Mouse (Mus musculus): ENCODE measurements around the gene Gm17490.

The Gm17490 gene

DNA sequence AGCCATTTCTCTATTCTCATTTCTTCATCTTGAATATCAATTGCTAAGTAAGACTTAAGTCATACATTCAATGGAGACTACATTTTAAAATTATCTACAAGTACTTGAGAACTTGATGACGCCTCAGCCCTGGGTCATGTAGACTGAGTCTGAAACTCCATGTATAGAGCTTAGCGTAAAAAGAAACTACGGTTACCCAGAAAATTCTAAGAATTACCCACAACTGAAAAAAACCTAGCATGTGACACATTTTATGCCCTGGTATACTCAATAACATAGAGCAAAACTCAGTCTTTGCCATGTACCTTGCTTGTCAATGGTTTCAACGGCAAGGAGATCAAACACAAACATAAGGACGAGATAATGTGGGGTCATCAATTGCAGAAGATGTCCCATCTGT is at the start of gene Gm17490:
Gm17490 (minus strand) TSS at position 375 of the 400 bp plus-strand sequence.
- DNase-seq (ENCODE audit: extremely low spot score, low spot score), result no peak

GRCm38 (mm10) chr2:11672144-11672543 is 46.1 kb upstream of the Gm17490 start:
- no peak for DNase-seq (ENCODE audit: extremely low spot score, low spot score)

DNA sequence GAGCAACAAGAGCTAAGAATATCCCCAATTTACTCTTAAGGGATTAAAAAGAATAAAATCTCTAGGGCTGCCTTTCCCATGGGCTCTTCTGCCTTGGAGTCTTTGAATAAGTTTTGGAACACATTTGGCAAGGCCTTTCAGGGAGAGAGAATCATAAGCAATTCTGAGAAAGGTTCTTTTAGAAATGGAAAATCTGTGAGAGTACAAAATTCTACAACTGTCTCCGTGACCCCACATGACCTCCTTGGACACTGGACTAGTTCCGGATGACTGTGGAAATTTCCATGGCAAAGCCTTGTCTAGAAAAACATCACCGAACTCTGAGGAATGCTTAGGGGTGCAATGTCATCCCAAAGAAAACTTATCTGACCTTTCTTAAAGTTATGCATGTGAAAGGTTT is 39.3 kb upstream of the Gm17490 start:
- no peak for DNase-seq (ENCODE audit: extremely low spot score, low spot score)

GRCm38 (mm10) chr2:11664806-11665205 is 38.7 kb upstream of the Gm17490 start:
- no peak for DNase-seq (ENCODE audit: extremely low spot score, low spot score)

GRCm38 (mm10) chr2:11664367-11664766 is 38.3 kb upstream of the Gm17490 start:
- peak; percentile 14 for DNase-seq (ENCODE audit: extremely low spot score, low spot score)

DNA sequence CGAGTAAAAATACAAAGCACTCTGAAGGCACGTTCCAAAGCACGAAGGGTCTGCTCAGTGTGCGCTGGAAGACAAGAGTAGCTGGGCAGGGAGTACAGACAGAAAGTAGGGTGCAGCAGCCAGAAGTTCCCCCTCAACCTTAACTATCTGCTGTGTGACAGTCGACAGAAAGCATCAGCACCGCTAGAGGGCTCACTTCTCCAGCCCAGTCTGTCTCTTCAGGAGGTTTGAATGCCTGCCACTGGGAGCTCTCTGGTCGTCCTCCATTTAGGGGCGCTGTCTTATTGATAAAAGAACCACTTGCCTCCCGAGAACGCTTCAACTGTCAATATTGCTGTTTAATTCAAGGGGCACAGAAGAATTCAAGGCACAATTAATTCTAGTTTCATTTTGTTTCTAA is 37.9 kb upstream of the Gm17490 start:
- peak; percentile 60 for DNase-seq (ENCODE audit: extremely low spot score, low spot score)

DNA sequence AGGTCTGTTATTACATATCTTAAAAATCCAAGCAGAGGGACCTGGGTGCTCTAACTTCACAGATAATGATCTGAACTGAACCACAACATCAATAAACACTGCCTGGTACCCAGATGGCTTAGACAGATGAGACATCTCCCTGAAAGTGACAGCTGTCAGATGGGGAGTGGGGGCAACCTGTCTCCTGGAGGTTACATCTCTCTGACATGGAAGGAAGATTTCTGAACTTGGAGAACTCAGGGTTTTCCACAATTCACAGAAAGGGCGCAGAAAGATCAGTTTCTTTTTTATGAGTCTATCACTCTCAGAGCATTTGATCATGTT is 36.8 kb upstream of the Gm17490 start:
- DNase-seq (ENCODE audit: extremely low spot score, low spot score), result no peak

DNA sequence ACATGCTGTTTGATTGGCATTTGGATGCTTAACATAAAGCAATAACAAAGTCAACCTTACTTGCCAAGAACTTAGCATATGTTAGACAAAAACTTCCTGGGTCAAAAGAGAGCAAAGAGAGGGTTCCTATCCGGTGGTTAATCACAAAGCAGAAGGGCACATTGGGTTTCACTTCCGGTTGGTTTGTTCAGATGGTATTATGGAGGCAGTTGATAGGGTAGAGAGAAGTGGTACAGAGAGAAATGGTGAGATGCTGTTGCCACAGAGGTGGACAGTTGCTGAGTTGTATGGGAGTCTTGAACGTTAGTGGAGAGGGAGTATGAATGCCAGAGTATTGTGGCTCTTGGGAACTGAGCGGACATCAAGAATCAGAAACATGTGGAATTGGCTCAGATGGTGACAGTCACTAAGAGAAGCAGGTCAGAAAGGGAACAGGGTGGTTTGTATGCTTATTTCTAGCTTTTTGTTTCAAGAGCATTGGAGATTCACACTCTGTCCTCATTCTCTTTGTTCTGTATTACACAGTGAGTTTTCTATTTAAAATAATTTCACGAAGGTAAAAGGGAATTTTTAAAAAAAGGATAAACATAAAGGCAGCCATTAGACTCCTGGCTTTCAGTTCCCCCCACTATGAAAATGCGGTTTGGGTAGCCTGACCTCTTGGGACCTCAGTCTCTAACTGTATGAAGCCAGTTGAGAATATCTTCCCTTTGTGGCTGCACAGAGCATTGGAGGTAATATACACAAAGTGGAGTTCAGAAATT is 36.3 kb upstream of the Gm17490 start:
- DNase-seq (ENCODE audit: extremely low spot score, low spot score), result no peak

DNA sequence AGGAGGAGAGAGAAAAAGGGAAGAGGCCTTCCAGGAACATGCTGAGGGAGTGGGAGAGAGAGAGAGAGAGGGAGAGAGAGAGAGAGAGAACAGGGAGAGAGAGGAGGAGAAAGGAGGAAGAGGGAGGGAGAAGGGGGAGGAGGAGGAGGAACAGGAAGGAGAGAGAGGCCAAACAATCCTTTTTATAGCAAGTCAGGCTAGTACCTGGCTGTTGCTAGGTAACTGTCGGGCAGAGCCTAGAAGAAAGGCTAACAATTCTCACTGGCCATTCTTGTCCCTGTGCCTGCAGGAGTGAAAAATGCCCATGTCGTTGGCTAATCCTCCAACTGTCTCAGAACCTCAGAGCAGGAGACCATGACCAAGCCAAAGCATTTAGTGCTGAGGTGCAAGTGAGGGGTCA is 33.2 kb upstream of the Gm17490 start:
- no peak for DNase-seq (ENCODE audit: extremely low spot score, low spot score)

DNA sequence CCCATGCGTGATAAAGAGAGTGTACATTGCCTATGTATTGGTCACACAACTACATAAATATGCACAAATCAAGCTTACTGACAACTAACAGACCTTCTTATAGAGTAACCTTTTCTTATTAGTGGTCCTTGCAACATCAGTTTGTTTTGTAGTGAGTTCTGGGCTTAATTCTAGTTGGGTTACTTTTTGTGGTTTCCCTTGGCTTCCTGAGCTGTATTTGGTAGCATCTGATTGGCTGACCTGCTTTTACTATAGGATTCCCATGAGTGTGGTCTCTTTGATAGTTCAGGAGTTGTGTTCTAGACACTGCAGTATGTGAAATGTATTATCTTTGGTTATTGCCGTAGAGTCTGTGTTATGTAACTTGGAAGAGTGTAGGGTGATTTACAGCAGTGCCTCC is 31.5 kb upstream of the Gm17490 start:
- DNase-seq (ENCODE audit: extremely low spot score, low spot score), result no peak

DNA sequence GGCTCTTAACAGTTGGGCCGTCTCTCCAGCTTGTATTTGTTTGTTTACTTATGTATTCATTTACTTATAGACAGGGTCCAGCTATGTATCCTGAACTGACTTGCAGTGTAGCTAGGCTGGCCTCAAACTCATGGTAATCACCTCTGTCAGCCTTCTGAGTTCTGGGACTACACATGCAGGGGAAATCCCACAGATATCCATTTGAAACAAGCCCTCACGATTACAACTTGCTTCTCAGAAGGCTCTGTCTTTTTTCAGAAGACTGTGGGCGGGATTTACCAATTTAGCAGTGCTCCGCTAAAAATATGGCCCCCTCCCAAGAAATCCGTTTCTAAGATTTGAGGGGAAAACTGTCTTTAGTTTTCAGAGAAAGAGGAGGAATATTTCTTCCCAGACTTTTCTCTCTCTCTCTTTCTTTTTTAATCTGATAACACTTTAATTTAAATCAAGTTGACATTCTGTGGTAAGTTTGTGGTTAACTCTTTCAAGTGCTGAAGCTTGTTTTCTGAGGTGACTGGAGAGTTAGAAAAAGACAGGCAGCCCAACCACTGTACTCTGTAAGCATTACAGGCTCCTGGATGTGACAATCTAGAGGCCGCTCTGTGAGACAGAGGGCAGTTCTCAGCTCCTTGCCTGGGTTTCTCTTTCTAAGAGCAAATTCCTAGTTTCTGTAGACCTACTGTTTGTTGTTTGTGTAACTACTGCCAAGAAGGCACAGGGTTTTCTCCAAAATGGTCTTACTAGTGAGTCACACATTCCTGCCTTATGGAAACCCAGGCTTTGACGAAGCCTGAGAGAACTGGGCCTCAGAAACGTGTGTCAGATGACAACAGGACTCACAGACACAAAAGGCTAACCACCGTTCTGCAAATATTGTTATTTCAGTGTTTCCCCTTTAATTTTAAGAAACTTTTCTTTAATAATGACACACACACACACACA is 29.2 kb upstream of the Gm17490 start:
- no peak for DNase-seq (ENCODE audit: extremely low spot score, low spot score)

- no peak for DNase-seq (ENCODE audit: extremely low spot score, low spot score)
These were observed 27.7 kb upstream of the Gm17490 start for GRCm38 (mm10) chr2:11653780-11654179.

- DNase-seq (ENCODE audit: extremely low spot score, low spot score), result no peak
These were observed 27.3 kb upstream of the Gm17490 start for GRCm38 (mm10) chr2:11653330-11653729.

DNA sequence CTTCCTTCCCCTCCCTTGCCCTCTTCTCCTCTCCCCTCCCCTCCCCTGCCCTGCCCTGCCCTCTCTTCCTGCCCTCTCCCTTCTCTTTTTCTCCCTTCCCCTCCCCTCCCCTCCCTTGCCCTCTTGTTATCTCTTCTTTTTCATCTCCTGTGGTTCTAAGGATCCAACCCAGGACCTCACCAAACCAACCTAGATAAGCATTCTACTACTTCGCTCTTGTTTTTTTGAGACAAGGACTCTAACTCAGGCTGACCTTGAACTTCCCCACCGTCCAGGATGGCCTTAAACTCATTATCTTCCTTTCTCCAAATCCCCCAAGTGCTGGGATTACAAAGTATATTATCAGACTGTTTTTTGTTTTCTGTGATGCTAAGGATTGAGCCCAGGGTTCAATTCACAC is 26.7 kb upstream of the Gm17490 start:
- no peak for DNase-seq (ENCODE audit: extremely low spot score, low spot score)

DNA sequence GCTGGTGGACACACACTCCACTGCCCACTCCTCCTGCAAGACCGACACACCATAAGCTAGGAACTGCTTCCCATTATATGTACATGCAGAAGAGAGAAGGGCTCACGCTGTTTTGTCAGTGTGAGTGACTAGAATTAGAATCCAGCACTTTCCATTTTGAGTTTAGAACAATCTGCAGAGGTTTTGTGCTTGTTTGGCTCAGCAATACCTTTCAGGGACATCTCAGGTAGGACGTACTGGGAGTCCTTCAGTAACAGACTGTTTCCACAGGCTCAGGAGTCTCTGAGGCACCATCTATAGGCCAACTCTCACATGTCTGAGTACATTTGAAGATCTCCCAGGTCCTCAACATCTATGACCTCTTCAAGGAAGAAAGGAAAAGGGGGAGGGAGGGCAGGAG is 26.1 kb upstream of the Gm17490 start:
- DNase-seq (ENCODE audit: extremely low spot score, low spot score), result no peak

GRCm38 (mm10) chr2:11651476-11651875 is 25.4 kb upstream of the Gm17490 start:
- DNase-seq (ENCODE audit: extremely low spot score, low spot score), result no peak

- DNase-seq (ENCODE audit: extremely low spot score, low spot score), result no peak
These were observed 19.2 kb upstream of the Gm17490 start for GRCm38 (mm10) chr2:11645297-11645696.

DNA sequence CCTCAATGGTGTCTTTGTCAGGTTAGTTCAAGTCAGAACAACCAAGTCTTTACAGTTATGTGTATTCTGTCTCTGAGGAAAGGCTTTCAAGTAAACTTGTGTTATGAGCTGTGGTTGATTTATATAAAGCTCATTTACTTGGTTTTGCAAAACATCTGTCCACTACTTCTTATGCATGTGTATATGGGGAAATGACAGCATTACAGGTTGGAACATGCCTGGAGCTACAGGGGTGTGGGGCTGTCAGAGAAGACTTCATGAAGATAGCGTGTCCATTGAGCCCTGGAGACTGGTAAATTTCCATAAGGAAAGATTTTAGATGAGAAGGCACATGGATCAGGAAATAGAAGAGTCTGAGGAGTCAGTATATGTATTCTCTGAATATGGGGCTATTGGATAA is 18.0 kb upstream of the Gm17490 start:
- no peak for DNase-seq (ENCODE audit: extremely low spot score, low spot score)

GRCm38 (mm10) chr2:11642451-11642941 is 16.4 kb upstream of the Gm17490 start, which contains the start of gene Il2ra:
Il2ra (plus strand) TSS chr2:11642807.
- DNase-seq (ENCODE audit: extremely low spot score, low spot score), result no peak

DNA sequence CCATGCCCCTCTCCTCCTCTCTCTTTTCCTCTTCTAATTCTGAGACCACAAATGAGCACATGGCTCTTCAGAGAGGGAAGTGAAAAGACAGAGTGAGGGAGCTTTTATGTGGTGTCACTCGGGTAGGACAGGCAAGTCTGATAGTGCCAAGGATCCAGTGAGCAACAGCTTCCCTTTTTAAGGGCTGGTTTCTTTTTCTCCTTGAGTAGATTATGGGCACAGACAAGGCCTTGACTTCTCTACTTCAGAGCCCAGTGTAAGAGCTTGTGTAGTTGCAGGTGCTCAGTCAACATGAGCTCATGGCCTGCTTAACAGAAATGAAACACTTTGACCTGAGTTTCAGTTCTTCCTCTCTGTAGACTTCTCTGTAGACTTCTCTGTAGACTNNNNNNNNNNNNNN is 11.1 kb upstream of the Gm17490 start:
- no peak for DNase-seq (ENCODE audit: extremely low spot score, low spot score)

DNA sequence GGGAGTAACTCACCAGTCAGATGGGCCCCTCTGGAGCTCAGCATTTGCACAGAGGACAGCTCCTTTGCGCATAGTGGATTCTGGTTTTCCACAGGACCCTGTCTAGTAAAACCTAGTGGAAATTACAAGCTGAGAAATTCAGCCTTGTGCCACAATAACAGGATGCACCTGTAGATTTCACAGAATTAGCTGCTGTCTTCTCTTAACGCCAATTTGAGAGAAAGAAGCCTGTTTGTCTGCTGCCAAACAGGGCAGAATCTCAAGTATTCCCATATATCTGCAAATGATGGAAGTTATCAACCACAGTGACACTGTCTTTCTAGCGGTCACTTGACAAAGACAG is 10.0 kb upstream of the Gm17490 start:
- no peak for DNase-seq (ENCODE audit: extremely low spot score, low spot score)

- DNase-seq (ENCODE audit: extremely low spot score, low spot score), result no peak
These were observed 9.5 kb upstream of the Gm17490 start for GRCm38 (mm10) chr2:11635471-11636137.
